Mouse (Mus musculus) embryo, embryonic 11.5 days (tissue): ENCODE results near the gene Cdh4.

Source experiments
- DNase-seq: peaks from one replicate; pipeline ENCODE4 v3.0.0-alpha.2; 2012; ENCODE audit warnings: low read depth, low spot score

Gene Cdh4

DNA sequence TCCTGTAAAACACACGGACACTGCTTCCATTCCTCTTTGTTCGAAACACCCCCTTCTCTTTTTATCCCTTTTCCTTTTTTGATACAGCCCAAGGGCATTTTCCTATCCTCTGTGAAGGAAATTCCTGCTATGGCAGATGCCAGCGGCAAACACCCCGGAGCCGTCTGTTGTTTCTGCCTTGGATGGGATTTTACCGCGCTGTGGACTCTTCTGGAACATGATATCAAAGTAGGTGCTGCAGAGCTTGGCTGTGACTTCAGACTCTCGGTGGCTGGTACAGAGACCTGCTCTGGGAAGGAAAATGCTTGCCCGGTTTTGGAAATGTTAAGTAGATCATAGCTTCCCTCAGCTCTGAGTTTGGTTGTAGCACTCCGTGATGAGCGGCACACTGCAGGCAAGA lies 156.7 kb downstream of the Cdh4 start:
- DNase-seq, result no peak

DNA sequence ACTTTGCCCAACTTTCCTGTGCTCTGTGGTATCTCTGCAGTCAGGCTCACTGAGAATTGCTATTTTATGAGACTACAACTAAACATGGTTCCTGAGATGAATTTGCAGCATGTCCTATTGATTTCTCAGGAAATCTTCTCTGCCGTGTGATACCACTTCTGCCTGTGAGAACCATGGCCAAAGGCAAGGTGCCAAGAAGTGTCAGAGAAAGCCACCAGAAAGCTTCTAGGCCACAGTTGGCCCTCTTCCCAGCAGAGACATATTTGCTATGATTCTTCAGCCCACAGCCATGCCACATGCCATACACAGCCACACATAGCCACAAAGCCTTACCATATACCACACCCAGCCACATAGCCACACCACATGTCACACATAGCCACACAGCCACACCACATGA lies 157.7 kb downstream of the Cdh4 start:
- no peak for DNase-seq

DNA sequence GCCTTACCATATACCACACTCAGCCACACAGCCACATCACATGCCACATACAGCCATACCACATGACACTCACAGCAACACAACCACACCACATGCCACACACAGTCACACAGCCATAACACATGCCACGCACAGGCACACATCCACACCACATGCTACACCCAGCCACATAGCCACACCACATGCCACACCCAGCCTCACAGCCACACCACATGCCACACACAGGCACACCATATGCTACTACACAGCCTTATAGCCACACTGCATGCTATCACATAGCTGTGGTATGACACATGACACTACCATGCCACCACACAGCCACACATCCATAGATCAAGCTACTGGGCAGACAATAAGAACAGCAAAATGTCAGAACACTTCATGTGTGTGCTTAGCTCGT lies 158.1 kb downstream of the Cdh4 start:
- DNase-seq, result no peak

DNA sequence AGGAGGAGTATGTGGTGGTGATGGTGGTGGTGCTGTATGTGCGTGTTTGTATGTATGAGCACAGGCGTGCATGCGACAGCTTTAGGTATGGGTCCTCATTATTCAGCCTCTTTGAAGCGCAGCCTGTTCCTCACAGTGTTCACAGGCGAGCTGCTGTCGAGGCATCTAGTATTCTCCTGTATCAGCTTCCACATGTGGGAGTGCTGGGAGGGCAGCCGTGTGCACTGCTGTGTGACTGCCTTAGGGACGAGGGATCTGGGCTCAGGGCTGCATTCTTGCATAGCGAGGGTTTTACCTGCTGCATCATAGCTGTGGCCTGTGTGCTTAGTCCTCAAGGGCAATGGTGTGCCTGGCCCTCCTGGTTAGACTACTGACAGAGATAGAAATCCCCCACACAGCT lies 158.9 kb downstream of the Cdh4 start:
- DNase-seq, result no peak

DNA sequence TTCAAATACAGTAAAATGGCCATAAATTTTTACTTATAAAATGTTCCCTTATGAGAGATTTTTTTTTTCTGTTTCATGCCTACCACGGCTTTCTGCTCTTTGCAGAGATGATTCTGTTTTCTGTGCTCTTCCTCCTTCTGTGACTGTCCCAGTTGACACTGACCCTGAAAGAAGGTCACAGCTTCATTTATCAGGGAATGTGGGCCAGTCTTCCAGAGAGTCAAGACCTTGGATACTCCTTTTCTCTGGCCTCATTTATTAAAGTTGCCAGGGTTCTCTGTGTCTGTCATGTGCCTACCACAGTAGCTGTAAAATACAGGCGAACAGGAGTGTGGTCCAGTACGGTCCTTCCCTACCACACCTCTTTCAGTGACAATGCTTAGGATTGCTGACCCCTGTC lies 162.5 kb downstream of the Cdh4 start:
- DNase-seq, result no peak

DNA sequence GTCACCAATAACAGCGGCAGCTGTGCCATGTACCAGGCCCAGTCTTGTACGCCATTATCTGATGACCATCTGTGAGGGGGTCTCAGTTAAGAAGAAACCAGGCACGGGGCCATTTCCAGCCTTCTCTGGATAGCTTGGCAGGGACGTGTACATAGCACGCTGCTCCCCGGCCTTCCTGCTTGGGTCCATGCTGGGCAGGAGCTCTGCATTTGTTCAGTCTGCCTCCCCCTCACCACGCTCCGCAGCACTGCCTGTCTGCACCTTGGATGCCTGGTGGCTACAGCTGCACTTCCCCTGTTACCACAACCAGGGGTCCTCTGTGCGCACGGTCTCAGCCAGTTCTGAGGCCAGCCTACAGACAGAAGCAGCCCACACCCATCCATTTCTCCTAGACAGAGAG lies 163.0 kb downstream of the Cdh4 start:
- DNase-seq, result no peak

DNA sequence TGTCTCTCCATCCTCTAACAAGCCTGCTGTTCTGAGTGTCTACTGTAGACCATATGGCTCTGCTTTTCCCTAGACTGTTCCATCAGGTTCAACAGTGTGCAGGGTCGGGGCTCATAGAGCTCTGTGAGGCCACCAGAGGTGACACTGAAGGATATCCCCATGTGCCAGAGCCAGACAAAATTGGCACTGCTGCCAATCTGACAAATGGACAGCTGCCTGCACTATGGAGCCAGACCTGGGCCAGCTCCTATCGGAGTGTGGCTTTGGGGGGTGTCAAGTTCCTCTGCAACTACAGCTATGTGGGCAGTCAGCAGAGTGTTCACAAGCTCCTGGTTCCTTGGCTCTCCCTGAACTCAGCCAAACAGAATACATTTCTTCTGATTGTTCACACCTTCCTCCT lies 164.1 kb downstream of the Cdh4 start:
- no peak for DNase-seq

DNA sequence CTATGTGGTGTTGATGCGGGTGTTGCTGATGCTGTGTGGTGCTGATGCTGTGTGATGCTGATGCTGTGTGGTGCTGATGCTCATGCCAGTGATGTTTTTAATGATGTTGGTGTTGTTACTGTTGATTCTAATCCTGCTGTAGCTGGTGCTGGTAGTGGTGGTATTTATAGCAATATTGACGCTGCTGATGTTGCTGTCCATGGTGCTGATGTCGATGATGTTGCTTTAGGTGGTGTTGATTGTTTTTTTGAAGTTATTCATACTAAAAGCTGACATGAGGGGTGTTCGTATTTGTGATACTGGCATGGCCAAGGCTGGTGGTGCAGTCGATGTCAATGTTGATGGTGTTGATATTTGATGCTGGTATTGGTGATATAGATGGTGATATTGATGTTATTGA lies 173.7 kb downstream of the Cdh4 start:
- DNase-seq, result peak; percentile 51

DNA sequence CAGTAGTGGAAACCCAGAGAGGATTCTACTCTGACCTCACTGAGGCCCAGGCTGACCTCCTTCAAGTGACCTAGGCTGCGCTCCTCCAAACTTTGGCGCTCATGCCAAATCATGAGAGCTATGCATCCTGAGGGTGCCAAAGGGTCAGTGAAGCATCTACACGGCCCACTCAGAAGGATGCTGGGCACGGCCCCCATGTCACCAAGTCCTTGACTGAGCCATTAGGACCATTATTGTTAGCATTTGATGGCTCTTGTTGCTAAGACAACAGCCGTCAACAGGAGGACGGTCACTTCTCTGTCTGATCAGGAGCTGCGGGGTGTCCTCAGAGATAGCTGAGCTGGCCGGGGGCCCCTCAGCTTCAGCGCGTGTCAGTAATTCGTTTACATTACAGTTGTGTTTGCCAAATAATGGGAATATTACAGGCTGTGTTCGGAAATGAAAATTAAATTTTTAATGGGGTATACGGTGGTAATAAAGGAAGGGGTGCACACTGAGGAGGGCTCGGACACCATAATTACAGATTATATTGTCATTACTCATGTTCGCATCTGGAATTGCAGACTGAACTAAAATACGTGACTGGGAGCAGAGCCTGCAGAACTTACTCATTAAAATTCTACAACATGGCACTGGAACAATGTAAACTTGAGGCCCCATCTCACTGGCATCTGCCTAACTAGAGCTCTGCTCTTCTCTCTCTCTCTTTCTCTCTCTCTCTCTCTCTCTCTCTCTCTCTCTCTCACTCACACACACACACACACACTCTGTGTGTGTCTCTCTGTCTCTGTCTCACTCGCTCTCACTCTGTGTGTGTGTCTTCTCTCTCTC lies 181.6 kb downstream of the Cdh4 start:
- no peak for DNase-seq

DNA sequence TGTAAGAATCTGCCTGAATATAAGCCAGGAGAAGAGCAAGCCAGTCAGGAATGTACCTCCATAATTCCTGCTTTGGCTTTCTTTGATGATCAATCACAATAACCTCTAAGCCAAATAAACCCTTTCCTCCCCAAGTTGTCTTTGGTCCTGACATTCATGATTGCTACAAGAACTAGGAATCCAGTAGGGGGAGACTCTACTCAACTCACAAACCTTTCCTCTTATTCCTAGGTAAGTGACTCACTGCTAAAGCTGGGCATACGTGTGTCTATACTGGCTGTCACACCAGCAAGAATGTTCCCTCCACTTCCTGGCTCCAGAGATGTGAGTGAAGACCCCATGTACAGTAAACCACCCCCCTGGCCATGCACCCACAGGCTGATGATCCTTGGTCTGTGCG lies 185.3 kb downstream of the Cdh4 start:
- no peak for DNase-seq

DNA sequence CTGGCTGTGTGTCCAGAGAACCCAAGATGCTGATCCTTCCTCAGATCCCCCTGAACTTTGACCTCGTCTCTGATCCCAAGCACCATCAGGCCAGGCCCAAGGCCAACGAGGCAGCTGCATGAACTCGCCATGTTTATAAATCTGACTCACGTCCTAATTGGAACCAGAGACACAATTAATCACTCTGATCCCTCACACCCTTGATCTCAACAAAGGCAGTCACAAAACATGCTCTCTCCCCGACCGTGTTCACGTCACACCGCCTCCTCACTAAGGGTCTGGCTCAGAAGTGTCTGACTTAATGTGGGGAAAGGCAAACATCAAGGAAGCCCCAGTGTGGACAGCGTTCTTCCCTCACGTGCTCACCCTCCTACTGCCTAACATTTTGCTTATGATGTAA lies 188.5 kb downstream of the Cdh4 start:
- no peak for DNase-seq

DNA sequence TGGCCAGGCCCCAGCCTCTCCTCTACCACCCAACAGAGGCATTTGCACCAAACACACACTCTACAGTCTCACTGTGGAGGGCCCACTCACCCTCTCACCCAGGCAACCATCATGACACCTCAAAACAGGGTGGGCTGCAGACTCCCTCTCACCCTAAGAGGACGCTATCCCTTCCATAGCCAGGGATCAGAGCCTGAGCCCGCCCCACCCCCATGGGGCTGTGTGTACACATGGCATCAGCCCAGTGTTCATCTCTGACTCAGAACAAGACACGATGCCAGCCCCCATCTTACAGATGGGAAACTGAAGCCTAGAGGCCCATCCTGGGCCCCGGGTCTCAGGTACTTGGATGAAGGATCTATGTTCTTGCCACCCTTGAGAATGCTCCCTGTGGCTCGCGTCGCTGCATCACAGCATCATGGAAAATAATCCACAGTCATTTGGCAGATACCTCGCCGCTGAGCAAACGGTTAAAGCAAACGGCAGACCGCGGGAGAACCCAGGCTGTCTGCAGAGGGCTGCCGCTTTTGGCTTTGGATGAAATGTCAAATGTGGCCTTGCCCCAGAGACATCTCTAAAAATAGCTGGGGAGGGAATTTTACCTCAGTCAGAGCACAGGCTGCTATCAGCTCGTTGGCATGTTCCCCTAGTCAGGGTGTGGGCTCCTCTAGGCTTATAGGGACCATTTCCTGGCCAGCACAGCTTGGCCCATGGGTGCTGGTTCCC lies 198.5 kb downstream of the Cdh4 start:
- no peak for DNase-seq

DNA sequence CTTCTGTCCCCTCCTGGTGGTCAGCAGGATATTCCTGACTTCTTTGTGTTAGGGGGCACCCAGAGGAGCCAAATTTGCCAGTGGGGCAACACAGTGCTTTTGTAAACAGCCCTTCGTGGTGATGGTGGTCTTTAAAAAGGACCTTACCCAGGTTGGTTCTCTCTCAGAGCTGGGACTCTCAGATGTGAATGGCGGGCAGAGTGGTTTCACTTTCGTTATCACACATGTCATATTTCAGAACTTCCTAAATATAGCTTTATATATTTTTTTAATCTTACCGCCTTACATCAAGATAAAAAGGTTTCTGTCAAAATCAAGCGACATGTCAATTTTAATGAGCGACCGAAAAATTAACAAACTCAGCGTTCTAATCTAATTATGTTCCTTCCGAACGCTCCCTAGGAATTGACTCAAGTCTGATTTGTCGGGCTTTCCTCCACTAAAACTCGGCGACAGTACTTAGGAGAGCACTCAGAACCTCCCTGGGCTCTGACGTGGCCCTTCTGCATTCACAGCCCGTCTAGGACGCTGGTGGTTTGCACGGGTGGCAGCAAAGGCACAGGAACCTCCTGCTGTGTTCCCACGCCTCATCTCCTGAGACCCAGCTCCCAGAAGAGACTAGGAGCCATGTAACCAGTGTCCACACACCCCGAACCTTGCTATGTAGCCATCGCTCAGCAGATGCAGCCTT lies 206.5 kb downstream of the Cdh4 start:
- DNase-seq, result no peak

DNA sequence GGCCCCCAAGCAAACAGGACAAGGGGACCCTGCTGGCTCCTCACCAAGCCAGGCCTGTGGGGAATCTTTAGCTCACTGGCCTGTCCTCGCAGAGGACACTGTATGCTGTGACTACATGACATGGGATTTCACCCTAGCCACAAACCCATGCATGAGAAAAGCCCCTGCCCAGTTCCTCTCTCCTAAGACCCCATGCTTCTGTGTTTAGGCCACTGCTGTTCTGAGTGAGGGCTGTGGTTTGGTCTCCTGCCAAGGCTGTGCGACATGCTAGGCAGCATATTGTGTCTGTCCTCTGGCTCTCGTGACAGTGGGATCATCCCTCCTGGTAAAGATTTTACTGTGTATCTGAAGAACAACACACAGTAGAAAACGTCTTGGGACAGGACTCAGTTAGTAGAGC lies 207.1 kb downstream of the Cdh4 start:
- DNase-seq, result no peak

DNA sequence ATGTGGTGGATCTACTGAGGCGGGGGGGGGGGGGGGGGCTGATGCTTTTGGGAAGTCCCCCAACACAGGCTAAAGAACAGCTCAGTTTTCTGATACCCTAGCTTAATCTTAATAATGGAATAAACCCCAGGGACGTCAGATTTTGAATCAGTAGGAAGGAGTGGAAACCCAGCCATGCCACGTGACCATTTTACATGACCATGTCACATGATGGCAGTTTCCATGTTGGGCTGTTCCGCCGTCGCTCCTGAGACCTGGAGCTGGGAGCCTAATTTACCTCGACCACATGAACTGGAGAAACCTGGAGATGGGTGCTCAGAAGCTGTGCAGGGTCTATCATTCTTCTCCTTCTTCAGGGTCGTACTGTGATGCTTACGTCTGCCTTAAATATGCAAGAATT lies 207.9 kb downstream of the Cdh4 start:
- DNase-seq, result no peak

DNA sequence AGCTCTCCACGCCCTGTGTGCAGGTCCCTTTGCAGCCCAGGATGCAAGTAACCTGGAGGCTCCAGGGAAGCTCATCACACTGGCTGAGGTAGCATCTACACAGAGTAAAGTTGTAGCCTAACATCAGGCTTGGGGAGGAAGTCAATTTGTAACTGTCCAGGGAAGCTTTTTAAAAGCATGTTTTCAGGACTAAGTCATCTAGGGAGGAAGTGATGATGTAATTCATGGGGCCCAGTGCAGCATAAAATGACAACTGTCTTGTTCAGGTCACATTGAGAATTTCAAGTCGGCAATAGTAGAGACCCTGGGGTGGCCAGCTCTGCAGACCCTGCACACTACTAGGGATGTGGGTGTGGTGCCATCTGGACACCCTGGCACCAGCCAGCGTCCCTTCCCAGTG lies 213.3 kb downstream of the Cdh4 start:
- DNase-seq, result no peak

DNA sequence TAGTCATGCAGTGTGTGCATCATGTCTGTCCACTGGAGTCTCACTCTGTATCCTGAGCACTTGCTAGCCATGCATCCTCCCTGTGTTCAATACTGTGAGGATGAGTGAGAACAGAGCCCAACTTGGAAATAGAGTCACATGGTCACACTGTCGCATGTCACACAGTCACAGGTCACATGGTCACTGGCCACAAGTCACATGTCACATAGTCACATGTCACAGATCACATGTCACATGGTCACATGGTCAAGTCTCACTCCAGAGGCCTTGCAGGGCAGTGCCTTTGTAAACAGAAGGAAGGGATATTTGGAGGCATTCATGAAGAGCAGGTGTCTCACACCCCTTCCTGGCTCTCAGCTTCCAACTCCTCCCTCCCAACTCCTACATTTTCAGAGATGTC lies 217.0 kb downstream of the Cdh4 start:
- DNase-seq, result no peak

DNA sequence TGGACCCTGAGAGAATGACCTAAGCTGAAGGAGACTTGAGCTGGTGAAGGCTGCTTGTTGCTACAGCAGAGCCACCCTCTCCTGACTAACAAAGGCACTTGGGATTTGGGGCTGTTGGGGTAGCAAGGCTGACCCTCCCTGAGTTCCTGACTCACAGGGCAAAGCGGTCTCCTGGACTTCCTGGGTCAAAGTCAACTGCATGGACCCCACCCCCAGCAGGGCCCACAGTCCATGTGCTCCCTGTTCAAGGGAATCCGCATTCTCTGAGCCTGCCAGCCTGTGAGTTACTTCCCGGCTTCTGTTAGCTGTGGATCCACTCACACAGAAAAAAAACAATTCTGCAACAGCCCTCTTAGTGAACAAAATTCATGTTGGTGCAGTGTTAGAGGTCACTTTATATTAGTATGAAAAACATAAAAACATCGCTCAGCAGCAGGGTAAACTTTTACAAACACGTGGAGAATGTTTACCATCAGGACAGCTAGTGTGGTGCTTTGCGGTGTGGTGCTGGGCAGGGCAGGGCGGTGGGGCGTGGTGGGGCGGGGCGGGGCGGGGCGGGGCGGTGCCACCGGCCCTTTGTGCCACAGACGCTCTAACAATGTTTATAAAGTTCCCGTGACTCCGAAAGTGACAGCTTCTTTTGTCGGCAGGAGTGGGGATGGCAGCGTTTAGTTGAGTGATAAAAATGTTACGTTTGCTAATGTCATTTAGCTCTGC lies 219.9 kb downstream of the Cdh4 start:
- DNase-seq, result no peak

DNA sequence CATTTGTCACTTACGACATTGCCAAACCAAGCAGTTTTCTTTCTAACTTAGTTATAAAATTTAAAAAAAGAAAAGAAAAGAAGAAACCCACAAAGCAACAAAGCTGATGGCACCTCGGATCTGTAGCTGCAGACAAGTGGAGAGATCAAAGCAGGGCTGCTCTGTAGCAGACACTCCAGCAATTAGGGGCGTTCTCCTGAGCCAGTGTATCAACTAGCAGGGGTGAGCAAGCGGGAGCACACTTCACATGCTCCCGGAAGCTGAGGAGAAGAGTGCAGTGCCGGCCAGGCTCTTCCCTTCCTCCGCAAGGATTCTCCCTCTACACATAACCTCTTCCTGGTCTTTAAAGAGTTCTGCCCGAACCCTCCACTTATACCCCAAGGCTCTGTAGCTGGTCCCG lies 220.5 kb downstream of the Cdh4 start:
- no peak for DNase-seq

DNA sequence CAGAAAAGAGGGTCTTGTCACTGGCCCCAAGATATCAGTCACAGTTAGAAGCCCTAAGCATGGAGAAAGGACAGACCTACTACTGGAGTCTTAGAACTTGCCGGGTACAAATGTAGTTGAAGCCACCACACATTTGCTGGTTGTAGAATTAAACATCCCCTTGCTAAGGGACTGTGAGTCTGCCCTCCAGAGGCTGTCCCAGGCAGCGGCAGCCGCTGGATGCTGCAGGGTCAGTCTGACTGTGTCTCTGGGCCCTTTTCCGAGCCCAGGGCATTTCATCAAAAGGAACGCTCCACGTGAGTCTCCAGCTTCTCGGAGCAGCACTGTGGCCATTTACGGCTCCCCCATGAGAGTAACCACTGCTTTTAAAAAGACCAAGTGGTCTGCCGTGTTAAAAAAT lies 221.4 kb downstream of the Cdh4 start:
- DNase-seq, result no peak

DNA sequence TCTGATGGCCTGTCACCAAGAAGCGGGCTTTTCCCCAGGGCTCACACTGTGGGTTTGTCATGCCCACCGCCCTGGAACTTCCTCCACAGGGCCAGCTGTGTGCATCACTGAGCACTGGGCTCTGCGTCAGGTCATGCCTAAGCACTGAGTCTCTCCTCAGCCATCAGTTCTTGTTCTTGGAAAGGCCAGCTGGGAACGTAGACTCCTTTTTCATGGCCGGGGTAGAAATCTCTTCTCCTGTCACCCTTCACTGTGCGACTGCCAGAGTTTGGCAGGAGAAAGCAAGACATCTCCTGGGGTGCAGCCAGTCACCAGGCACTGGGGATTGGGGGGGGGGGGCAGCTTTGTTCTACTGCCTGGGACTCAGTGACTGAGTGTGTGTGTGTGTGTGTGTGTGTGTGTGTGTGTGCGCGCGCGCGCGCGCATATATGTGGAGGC lies 222.0 kb downstream of the Cdh4 start:
- no peak for DNase-seq

DNA sequence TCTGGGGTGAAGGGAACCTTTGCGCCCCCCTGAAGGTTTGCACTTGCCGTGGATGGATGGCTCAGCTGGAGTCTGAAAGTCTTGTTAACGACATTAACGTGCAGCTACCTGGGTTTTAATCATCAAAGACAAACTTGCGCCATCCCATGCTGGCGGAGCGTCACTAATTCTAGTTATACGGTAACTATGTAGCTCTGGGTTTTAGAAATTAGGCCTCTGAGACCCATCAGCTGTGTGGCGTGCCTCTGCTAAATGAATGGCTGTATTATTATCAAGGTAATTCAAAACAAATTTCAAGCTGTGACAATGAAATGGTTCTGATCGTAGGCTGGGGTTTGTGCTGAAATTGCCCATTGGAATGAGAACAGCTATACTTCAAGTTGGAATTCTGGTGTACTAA lies 228.5 kb downstream of the Cdh4 start:
- no peak for DNase-seq
